Mouse (Mus musculus) gastrocnemius, adult 2 months (tissue): ENCODE measurements around the gene Gm20388. TPM values are rescaled to one million over a fixed set of nuclear protein-coding genes. Genes with fewer than 3 reads are reported as not detected.
A peak's percentile ranks its signal among the peaks of the same experiment; 100 is the strongest.

Experiments used
- DNase-seq: peaks from one replicate; pipeline ENCODE4 v3.0.0; 2022
- H3K27ac ChIP-seq: fragments of 200-600 bp; 2 replicates; pipeline ENCODE4 v1.8.1; 2022; ENCODE audit warnings: mild to moderate bottlenecking
- H3K4me3 ChIP-seq: fragments of 200-600 bp; 2 replicates; pipeline ENCODE4 v1.8.1; 2022; ENCODE audit warnings: mild to moderate bottlenecking, moderate library complexity
- CTCF ChIP-seq: fragments of 200-600 bp; IDR thresholded peaks from 2 replicates; pipeline ENCODE4 v1.8.1; 2022; ENCODE audit warnings: antibody characterized with exemption, mild to moderate bottlenecking, moderate library complexity
- intact Hi-C: fragments of 180-260 bp; cut with DNase I; formaldehyde crosslinking; loops from one replicate; pipeline ENCODE4 v1.15.1; 2025
- total RNA-seq, 2 experiments: library from RNA; stranded (reverse); gene quantifications; 2 replicates each; pipeline ENCODE4 v1.2.3; 2021

Gm20388 gene
- total RNA-seq, 2 experiments from 2014 or later, result 6.1 to 15.0 TPM

- intact Hi-C loops, result no loop called here
- DNase-seq, result no peak
- Histone ChIP-seq H3K27ac (no peak overlapping the region), H3K4me3 (no peak overlapping the region)
- TF ChIP-seq CTCF, result no peak
These were observed 230.1 kb downstream of the Gm20388 start for GRCm38 (mm10) chr8:120140769-120141168.

- no peak for TF ChIP-seq CTCF
- intact Hi-C loops, result no loop called here
- peak; percentile 53 for DNase-seq
- Histone ChIP-seq H3K4me3 (no peak overlapping the region), H3K27ac (no peak overlapping the region; the same call in 1 of the 2 replicates)
These were observed 233.4 kb downstream of the Gm20388 start for GRCm38 (mm10) chr8:120143911-120144651.

GRCm38 (mm10) chr8:120144652-120145301 is 234.1 kb downstream of the Gm20388 start:
- intact Hi-C loops, result no loop called here

GRCm38 (mm10) chr8:120146051-120146450 is 235.4 kb downstream of the Gm20388 start:
- TF ChIP-seq CTCF, result no peak
- intact Hi-C loops, result no loop called here
- no peak for DNase-seq

More at GRCm38 (mm10) chr8:120144652-120145301, 234.1 kb downstream of the Gm20388 start:
- no peak overlapping the region for H3K4me3 ChIP-seq
- no peak for TF ChIP-seq CTCF
- H3K27ac ChIP-seq, result no peak overlapping the region
- DNase-seq, result no peak

GRCm38 (mm10) chr8:120150028-120150427 is 239.4 kb downstream of the Gm20388 start:
- no peak for TF ChIP-seq CTCF
- no peak overlapping the region for H3K27ac ChIP-seq
- intact Hi-C loops, result no loop called here
- no peak for DNase-seq
- no peak overlapping the region for H3K4me3 ChIP-seq

More at GRCm38 (mm10) chr8:120146051-120146450, 235.4 kb downstream of the Gm20388 start:
- H3K27ac ChIP-seq, result no peak overlapping the region
- H3K4me3 ChIP-seq, result no peak overlapping the region

- no peak for TF ChIP-seq CTCF
- DNase-seq, result no peak
- Histone ChIP-seq H3K27ac (no peak overlapping the region), H3K4me3 (no peak overlapping the region)
- intact Hi-C loops, result no loop called here
These were observed 240.5 kb downstream of the Gm20388 start for GRCm38 (mm10) chr8:120151151-120151550.

GRCm38 (mm10) chr8:120152636-120153035 is 242.0 kb downstream of the Gm20388 start:
- intact Hi-C loops, result no loop called here
- DNase-seq, result no peak
- Histone ChIP-seq H3K4me3 (no peak overlapping the region), H3K27ac (no peak overlapping the region)
- TF ChIP-seq CTCF, result no peak

- intact Hi-C loops, result no loop called here
- DNase-seq, result no peak
- Histone ChIP-seq H3K4me3 (no peak overlapping the region), H3K27ac (no peak overlapping the region)
- no peak for TF ChIP-seq CTCF
These were observed 249.7 kb downstream of the Gm20388 start for GRCm38 (mm10) chr8:120160366-120160765.

GRCm38 (mm10) chr8:120161658-120162403 is 251.2 kb downstream of the Gm20388 start:
- no peak for DNase-seq
- intact Hi-C loops, result no loop called here
- Histone ChIP-seq H3K27ac (no peak overlapping the region), H3K4me3 (no peak overlapping the region)
- TF ChIP-seq CTCF, result no peak

- Histone ChIP-seq H3K27ac (no peak overlapping the region), H3K4me3 (no peak overlapping the region)
- no peak for DNase-seq
- intact Hi-C loops, result no loop called here
- no peak for TF ChIP-seq CTCF
These were observed 251.7 kb downstream of the Gm20388 start for GRCm38 (mm10) chr8:120162404-120162752.

- no peak overlapping the region for H3K27ac ChIP-seq
- no peak overlapping the region for H3K4me3 ChIP-seq
- no peak for TF ChIP-seq CTCF
- DNase-seq, result no peak
- intact Hi-C loops, result no loop called here
These were observed 252.7 kb downstream of the Gm20388 start for GRCm38 (mm10) chr8:120163376-120163775.

- Histone ChIP-seq H3K27ac (no peak overlapping the region), H3K4me3 (no peak overlapping the region)
- TF ChIP-seq CTCF, result no peak
- no peak for DNase-seq
- intact Hi-C loops, result no loop called here
These were observed 253.4 kb downstream of the Gm20388 start for GRCm38 (mm10) chr8:120164026-120164425.

GRCm38 (mm10) chr8:120167136-120167535 is 256.5 kb downstream of the Gm20388 start:
- DNase-seq, result no peak
- TF ChIP-seq CTCF, result no peak
- H3K27ac ChIP-seq, result no peak overlapping the region
- intact Hi-C loops, result no loop called here
- no peak overlapping the region for H3K4me3 ChIP-seq
